Mouse (Mus musculus) MEL (cell line): Measurements from ENCODE around the gene Pcgf3.

ENCODE experiments used
- CTCF ChIP-seq, 3 experiments: IDR thresholded peaks in 2 of 3; conservative IDR thresholded peaks in 1 of 3; 2 replicates each; pipeline ENCODE4 v1.5.1; 2011 to 2012; ENCODE audit warnings: low read length in 3 of 3, low read depth in 2 of 3, mild to moderate bottlenecking in 2 of 3, improper control_type of control experiment in 1 of 3, inconsistent platforms in 1 of 3, mixed read lengths in 1 of 3, moderate library complexity in 1 of 3; ENCODE audit not compliant: control insufficient read depth in 1 of 3, insufficient read depth in 1 of 3, poor library complexity in 1 of 3, severe bottlenecking in 1 of 3
- E2F4 ChIP-seq: IDR thresholded peaks from 2 replicates; pipeline ENCODE4 v1.6.1; 2011; ENCODE audit warnings: low read depth, low read length, improper control_type of control experiment, borderline replicate concordance
- EP300 ChIP-seq, 2 experiments: IDR thresholded peaks; 2 replicates each; pipeline ENCODE4 v1.6.1; 2011; ENCODE audit warnings: improper control_type of control experiment in 2 of 2, low read length in 2 of 2, low read depth in 1 of 2, mild to moderate bottlenecking in 1 of 2
- GABPA ChIP-seq: IDR thresholded peaks from 2 replicates; pipeline ENCODE4 v1.6.1; 2012; ENCODE audit warnings: low read depth, mild to moderate bottlenecking, inconsistent platforms, low read length, improper control_type of control experiment, moderate library complexity
- TBP ChIP-seq: IDR thresholded peaks from 2 replicates; pipeline ENCODE4 v1.8.0; 2011; ENCODE audit warnings: low read depth, low read length, improper control_type of control experiment
- ZMIZ1 ChIP-seq: IDR thresholded peaks from 2 replicates; pipeline ENCODE4 v1.6.1; 2012; ENCODE audit warnings: low read depth, mild to moderate bottlenecking, inconsistent platforms, low read length, improper control_type of control experiment, moderate library complexity

DNA sequence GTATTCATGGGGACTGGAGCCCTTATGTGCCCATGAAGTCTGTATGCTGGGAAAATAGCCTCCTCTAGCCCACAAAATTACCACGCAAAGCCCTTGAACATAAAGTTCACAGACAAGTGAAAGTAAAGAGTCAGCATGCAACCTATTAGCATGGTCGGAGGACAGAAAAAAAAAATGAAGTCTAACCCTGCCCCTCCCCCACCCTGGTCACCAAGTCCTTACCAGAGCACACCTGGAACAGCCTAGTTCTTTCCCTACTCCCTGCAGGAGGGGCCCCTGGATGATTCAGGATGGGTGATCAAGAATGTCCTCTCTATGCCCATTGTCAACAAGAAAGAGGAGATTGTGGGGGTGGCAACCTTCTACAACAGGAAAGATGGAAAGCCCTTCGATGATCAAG lies 38.3 kb upstream of the Pcgf3 start:
- no peak for TF ChIP-seq TBP
- no peak for TF ChIP-seq CTCF (IDR thresholded peaks at IDR 0.05 in 2 of 3, conservative IDR thresholded peaks at IDR 0.05 in 1 of 3; ENCODE audit: control insufficient read depth in 1 of 3, insufficient read depth in 1 of 3, low read depth in 2 of 3, low read length in 3 of 3, poor library complexity in 1 of 3, severe bottlenecking in 1 of 3)
- no peak for TF ChIP-seq EP300 (IDR thresholded peaks at IDR 0.05; ENCODE audit: low read depth in 1 of 2, low read length in 2 of 2)
- TF ChIP-seq ZMIZ1 = no peak
- no peak for TF ChIP-seq E2F4
- no peak for TF ChIP-seq GABPA
